Mouse (Mus musculus): Measurements from ENCODE around the gene Mapk12. TPM values are rescaled to one million over a fixed set of nuclear protein-coding genes. Genes with fewer than 3 reads are reported as not detected.

Mapk12 gene
- polyA plus RNA-seq (2012; fragmentation: generic; extraction: Trizol) = 30.5 TPM
- long read RNA-seq, experiment 1, transcript Mapk12-201 (12 exons, 1,808 nt) = major isoform, 9 of 22 reads
- long read RNA-seq, experiment 1, partial matches to known transcripts = 3 of 22 reads
- long read RNA-seq, experiment 1, other reads (novel, unspliced or antisense) = 9 of 22 reads
- long read RNA-seq, experiment 2, transcript Mapk12-203 (11 exons, 1,928 nt) = minor isoform, 18 of 96 reads
- long read RNA-seq, experiment 2, transcript Mapk12-201 (12 exons, 1,808 nt) = major isoform, 47 of 96 reads
- long read RNA-seq, experiment 2, partial matches to known transcripts = 1 of 96 reads
- long read RNA-seq, experiment 2, other reads (novel, unspliced or antisense) = 30 of 96 reads

GRCm38 (mm10) chr15:89140659-89141252 is at the start of gene Mapk12:
Gene Mapk12, minus strand, starts transcription at chr15:89140703.
- Histone ChIP-seq H3K79me2 (ENCODE audit: control insufficient read depth, insufficient read depth) (peaks cover 7% of the 10 kb centered on the region), H3K27me3 (ENCODE audit: control insufficient read depth, insufficient read depth, insufficient read length) (no peaks in the 10 kb centered on the region), H3K4me3 (ENCODE audit: insufficient read depth, poor library complexity, severe bottlenecking) (peak within 1 kb of the TSS; percentile 55), H3K36me3 (ENCODE audit: control insufficient read depth, insufficient read depth) (peaks cover 11% of the 10 kb centered on the region), H3ac (ENCODE audit: control insufficient read depth, insufficient read length, low read depth) (peak within 1 kb of the TSS; percentile 56), H3K79me3 (ENCODE audit: low read depth) (peaks cover 2% of the 10 kb centered on the region)
- TF ChIP-seq MYOG (IDR thresholded peaks at IDR 0.05; ENCODE audit: control insufficient read depth, extremely low read depth, insufficient read length) (no peak), MYOD1 (IDR thresholded peaks at IDR 0.05; ENCODE audit: control insufficient read depth, insufficient read length, low read depth) (no peak), USF1 (IDR thresholded peaks at IDR 0.05; ENCODE audit: low read depth) (peak; percentile 93)

- no peaks in the 10 kb centered on the region for H3K36me3 ChIP-seq (ENCODE audit: control insufficient read depth, insufficient read depth)
- TF ChIP-seq CTCF (IDR thresholded peaks at IDR 0.05; ENCODE audit: control insufficient read depth, insufficient read depth, insufficient read length) (no peak), MYOG (IDR thresholded peaks at IDR 0.05; ENCODE audit: control insufficient read depth, extremely low read depth, insufficient read length) (no peak), CEBPB (IDR thresholded peaks at IDR 0.05; ENCODE audit: low read depth) (no peak), MAX (IDR thresholded peaks at IDR 0.05) (no peak), MYOD1 (IDR thresholded peaks at IDR 0.05; ENCODE audit: control insufficient read depth, insufficient read length, low read depth) (no peak), USF1 (IDR thresholded peaks at IDR 0.05; ENCODE audit: low read depth) (no peak), FOSL1 (IDR thresholded peaks at IDR 0.05; ENCODE audit: insufficient read depth, low read length, poor library complexity, severe bottlenecking) (no peak)
- H3ac ChIP-seq (ENCODE audit: control insufficient read depth, insufficient read length, low read depth) = no peak overlapping the region
- H3K4me3 ChIP-seq (ENCODE audit: insufficient read depth, poor library complexity, severe bottlenecking) = no peak overlapping the region
- H3K79me3 ChIP-seq (ENCODE audit: low read depth) = peaks cover 2% of the 10 kb centered on the region
- peaks cover 7% of the 10 kb centered on the region for H3K79me2 ChIP-seq (ENCODE audit: control insufficient read depth, insufficient read depth)
- no peaks in the 10 kb centered on the region for H3K27me3 ChIP-seq (ENCODE audit: control insufficient read depth, insufficient read depth, insufficient read length)
These were observed 44.4 kb upstream of the Mapk12 start for GRCm38 (mm10) chr15:89184937-89185227.

- H3K27me3 ChIP-seq (ENCODE audit: control insufficient read depth, insufficient read depth, insufficient read length) = no peaks in the 10 kb centered on the region
- H3ac ChIP-seq (ENCODE audit: control insufficient read depth, insufficient read length, low read depth) = no peak overlapping the region
- TF ChIP-seq MYOG (IDR thresholded peaks at IDR 0.05; ENCODE audit: control insufficient read depth, extremely low read depth, insufficient read length) (no peak), CEBPB (IDR thresholded peaks at IDR 0.05; ENCODE audit: low read depth) (no peak), CTCF (IDR thresholded peaks at IDR 0.05; ENCODE audit: control insufficient read depth, insufficient read depth, insufficient read length) (no peak), MYOD1 (IDR thresholded peaks at IDR 0.05; ENCODE audit: control insufficient read depth, insufficient read length, low read depth) (no peak)
- no peak overlapping the region for H3K4me3 ChIP-seq (ENCODE audit: insufficient read depth, poor library complexity, severe bottlenecking)
- H3K79me2 ChIP-seq (ENCODE audit: control insufficient read depth, insufficient read depth) = peaks cover 13% of the 10 kb centered on the region
- H3K36me3 ChIP-seq (ENCODE audit: control insufficient read depth, insufficient read depth) = no peaks in the 10 kb centered on the region
- peaks cover 7% of the 10 kb centered on the region for H3K79me3 ChIP-seq (ENCODE audit: low read depth)
These were observed 43.8 kb upstream of the Mapk12 start for GRCm38 (mm10) chr15:89184141-89184936.

- no peaks in the 10 kb centered on the region for H3K36me3 ChIP-seq (ENCODE audit: control insufficient read depth, insufficient read depth)
- H3ac ChIP-seq (ENCODE audit: control insufficient read depth, insufficient read length, low read depth) = no peak overlapping the region
- peaks cover 20% of the 10 kb centered on the region for H3K79me3 ChIP-seq (ENCODE audit: low read depth)
- no peak for TF ChIP-seq USF1 (IDR thresholded peaks at IDR 0.05; ENCODE audit: low read depth)
- TF ChIP-seq MAX (IDR thresholded peaks at IDR 0.05) = no peak
- no peak for TF ChIP-seq CEBPB (IDR thresholded peaks at IDR 0.05; ENCODE audit: low read depth)
- TF ChIP-seq MYOG (IDR thresholded peaks at IDR 0.05; ENCODE audit: control insufficient read depth, extremely low read depth, insufficient read length) = no peak
- no peak for TF ChIP-seq MYOD1 (IDR thresholded peaks at IDR 0.05; ENCODE audit: control insufficient read depth, insufficient read length, low read depth)
- no peak for TF ChIP-seq CTCF (IDR thresholded peaks at IDR 0.05; ENCODE audit: control insufficient read depth, insufficient read depth, insufficient read length)
- no peak for TF ChIP-seq FOSL1 (IDR thresholded peaks at IDR 0.05; ENCODE audit: insufficient read depth, low read length, poor library complexity, severe bottlenecking)
- H3K27me3 ChIP-seq (ENCODE audit: control insufficient read depth, insufficient read depth, insufficient read length) = no peaks in the 10 kb centered on the region
- no peak overlapping the region for H3K4me3 ChIP-seq (ENCODE audit: insufficient read depth, poor library complexity, severe bottlenecking)
- H3K79me2 ChIP-seq (ENCODE audit: control insufficient read depth, insufficient read depth) = peaks cover 28% of the 10 kb centered on the region
These were observed 42.3 kb upstream of the Mapk12 start for GRCm38 (mm10) chr15:89182842-89183241.

DNA sequence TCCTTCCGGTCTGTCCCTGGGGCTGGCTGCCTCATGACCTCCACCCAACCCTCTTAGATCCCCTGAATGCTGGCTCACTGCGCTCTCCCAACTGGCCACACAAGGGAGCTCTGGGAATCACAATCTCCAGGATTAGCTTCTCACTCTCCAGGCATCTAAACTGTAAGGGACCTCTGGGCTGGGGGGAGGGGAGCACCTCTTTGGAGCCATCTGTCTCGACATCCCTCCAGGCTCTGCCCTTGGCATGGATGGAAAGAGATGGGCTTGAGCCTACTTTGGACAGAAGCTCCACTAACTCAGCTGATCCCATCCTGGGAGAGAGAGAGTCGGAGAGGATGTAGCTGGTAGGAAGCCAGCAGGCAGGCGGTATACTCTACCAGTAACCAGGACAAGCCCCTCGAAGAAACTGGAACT is 41.8 kb upstream of the Mapk12 start:
- peaks cover 2% of the 10 kb centered on the region for H3K36me3 ChIP-seq (ENCODE audit: control insufficient read depth, insufficient read depth)
- H3K79me3 ChIP-seq (ENCODE audit: low read depth) = peaks cover 23% of the 10 kb centered on the region
- peaks cover 33% of the 10 kb centered on the region for H3K79me2 ChIP-seq (ENCODE audit: control insufficient read depth, insufficient read depth)
- H3K4me3 ChIP-seq (ENCODE audit: insufficient read depth, poor library complexity, severe bottlenecking) = no peak overlapping the region
- no peak overlapping the region for H3ac ChIP-seq (ENCODE audit: control insufficient read depth, insufficient read length, low read depth)
- H3K27me3 ChIP-seq (ENCODE audit: control insufficient read depth, insufficient read depth, insufficient read length) = no peaks in the 10 kb centered on the region
- no peak for TF ChIP-seq MYOG (IDR thresholded peaks at IDR 0.05; ENCODE audit: control insufficient read depth, extremely low read depth, insufficient read length)
- no peak for TF ChIP-seq FOSL1 (IDR thresholded peaks at IDR 0.05; ENCODE audit: insufficient read depth, low read length, poor library complexity, severe bottlenecking)
- TF ChIP-seq CTCF (IDR thresholded peaks at IDR 0.05; ENCODE audit: control insufficient read depth, insufficient read depth, insufficient read length) = peak; percentile 36
